Mouse (Mus musculus): Measurements from ENCODE around the gene Pttg1. TPM values are rescaled to one million over a fixed set of nuclear protein-coding genes. Genes with fewer than 3 reads are reported as not detected.

Gene Pttg1
- polyA plus RNA-seq, 1 experiment from 2014 or later = 98.6 TPM

DNA sequence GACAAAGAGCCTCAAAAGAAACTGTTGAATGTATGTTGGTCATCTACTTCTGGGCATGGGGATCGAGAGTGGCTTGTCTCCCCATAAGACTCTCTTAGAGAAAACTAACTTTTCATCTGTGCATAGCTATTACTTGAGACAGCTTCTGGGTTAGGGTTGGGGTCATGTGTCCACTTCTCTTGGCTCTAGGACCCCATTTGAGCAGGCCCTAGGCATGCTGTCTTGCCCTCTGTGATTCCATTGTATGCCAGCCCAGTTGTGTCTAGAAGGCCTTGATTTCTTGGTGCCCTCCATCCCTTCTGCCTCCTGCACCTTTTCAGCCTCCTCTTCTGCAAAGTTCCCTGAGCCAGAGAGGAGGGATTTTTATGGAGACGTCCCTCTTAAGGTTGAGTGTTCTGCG lies 54.2 kb downstream of the Pttg1 start:
- Histone ChIP-seq H3K4me2 (ENCODE audit: low read depth, low read length) (no peak overlapping the region), H3K9ac (ENCODE audit: low read length) (no peak overlapping the region), H3K27ac (ENCODE audit: low read length) (no peak overlapping the region), H3K4me1 (replicated peaks; ENCODE audit: control insufficient read depth, insufficient read depth, low read length) (no peaks in the 10 kb centered on the region), H3K9me3 (ENCODE audit: control insufficient read depth, low read length) (no peaks in the 10 kb centered on the region), H3K27me3 (ENCODE audit: control insufficient read depth, insufficient read depth, low read depth, low read length) (no peaks in the 10 kb centered on the region), H3K36me3 (ENCODE audit: control insufficient read depth, insufficient read depth, low read length) (no peaks in the 10 kb centered on the region), H3K4me3 (ENCODE audit: low read length) (no peak overlapping the region)
- 93% methylated on average over 3 of the region's 3 CpGs for WGBS
- no peak for ATAC-seq (ENCODE audit: low read depth)

MicroRNAs within 50 kb of the gene (microRNA counts, 519-probe panel; counts per million panel counts)
- microRNA mmu-miR-146a = 4,043 counts per million, percentile 82 among the panel's probes with 10 or more counts

Small RNA genes within 50 kb of the gene (microRNA-seq; reads per million reads assigned to microRNA genes)
- 306 reads per million, percentile 63 among the genes with 10 or more reads in this experiment for gene Mir146

Other genes with a start within 250 kb of the Pttg1 start
- gene Slu7, start 7.5 kb upstream of the Pttg1 start, polyA plus RNA-seq (2015; fragmentation: Nextera tagmentation; extraction: Ambion mirVana) = 52.2 and 58.0 TPM in 2 replicates
- gene C1qtnf2, start 48.0 kb upstream of the Pttg1 start, polyA plus RNA-seq (2015; fragmentation: Nextera tagmentation; extraction: Ambion mirVana) = 3.4 and 4.1 TPM in 2 replicates
- 19.6 and 20.0 TPM in 2 replicates for gene Ccnjl, start 102.5 kb upstream of the Pttg1 start, polyA plus RNA-seq (2015; fragmentation: Nextera tagmentation; extraction: Ambion mirVana)
- 5.1 and 6.1 TPM in 2 replicates for gene 4933415A04Rik, start 160.8 kb upstream of the Pttg1 start, polyA plus RNA-seq (2015; fragmentation: Nextera tagmentation; extraction: Ambion mirVana)
- 3.2 TPM in 1 of 2 replicates, not detected in the other for gene Fabp6, start 175.3 kb upstream of the Pttg1 start, polyA plus RNA-seq (2015; fragmentation: Nextera tagmentation; extraction: Ambion mirVana)